Mouse (Mus musculus): ENCODE results near the gene Atp6v1c2.
A peak's percentile ranks its signal among the peaks of the same experiment; 100 is the strongest.

The Atp6v1c2 gene

DNA sequence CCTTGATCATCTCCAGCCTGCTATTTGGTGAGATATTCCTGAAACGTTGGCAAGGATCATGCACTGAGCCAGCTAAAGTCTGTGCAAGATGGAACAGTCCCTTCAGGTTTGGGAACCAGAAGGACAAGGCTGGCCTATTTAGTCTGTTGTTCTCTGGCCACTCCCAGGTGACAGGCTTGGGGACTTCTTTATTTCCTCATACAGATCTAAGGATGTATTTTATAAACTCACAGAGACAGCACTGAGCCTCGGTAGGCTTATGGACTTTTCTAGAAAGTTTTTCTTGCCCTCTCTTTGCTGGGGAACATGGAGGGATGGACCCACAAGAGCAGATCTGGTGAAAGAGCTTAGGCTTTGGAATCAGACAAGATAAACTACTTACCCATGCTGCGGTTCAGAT lies at the start of gene Atp6v1c2:
TSS of gene Atp6v1c2 (minus strand) at position 101 of the 400 bp plus-strand sequence.
- no peak for DNase-seq

DNA sequence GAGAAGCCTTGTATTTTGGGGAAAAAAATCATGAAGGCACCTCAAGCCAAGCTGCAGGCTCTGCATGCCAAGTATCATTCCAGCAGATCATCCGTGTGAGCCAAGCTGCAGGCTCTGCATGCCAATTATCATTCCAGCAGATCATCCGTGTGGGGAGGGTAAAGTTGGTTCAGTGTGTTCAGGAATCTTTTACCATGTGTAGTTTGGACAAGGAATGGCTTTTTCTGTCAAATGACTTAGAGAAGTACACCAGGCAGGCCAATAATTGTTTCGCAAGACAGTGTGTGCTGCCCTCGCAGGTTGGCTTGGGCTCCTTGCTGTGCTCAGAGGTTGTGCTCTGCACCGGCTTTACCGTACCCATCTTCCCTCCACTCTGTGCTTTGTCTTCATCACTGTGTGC lies 47.4 kb upstream of the Atp6v1c2 start:
- DNase-seq: no peak

DNA sequence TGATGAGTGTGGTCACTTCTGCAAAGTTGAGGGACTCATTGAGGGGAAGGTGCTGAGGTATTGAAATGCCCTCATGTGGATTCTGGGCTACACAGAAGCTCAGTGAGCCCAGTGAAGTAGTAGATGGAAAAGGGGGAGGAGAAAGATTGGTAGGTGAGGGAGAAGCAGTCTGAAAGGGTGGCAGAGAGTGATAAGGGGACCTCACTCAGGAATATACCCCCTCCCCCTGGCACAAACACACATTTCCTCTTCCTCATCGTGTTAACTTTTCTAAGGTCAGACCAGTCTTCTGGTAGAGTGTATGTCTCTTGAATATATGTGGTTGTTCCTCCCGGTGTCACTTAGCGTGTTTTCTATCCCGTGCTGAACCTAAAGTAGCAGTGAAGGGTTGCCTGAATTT lies 46.1 kb upstream of the Atp6v1c2 start:
- no peak for DNase-seq

DNA sequence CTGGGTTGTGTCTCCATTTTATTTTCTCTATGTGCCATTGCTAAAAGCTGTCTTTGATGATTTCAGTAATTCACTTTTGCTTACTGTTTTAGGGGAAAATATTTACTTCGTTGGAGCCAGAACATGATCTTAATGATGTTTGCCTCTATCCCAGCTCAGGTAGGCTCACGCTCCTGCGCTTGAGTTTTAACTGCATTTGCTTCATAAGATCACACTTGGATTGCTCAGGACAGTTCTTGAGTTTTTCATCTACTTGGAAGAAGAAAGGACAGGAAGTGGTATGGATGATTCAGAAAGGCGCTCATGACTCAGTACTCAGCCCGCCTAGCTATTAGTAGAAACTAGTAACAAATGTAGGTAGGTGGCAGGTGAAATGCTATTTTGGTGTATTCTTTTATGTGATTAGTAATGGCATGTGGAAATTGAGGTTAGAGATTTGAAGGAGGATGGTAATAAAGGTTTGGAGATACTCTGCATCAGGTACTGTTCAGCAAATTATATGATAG lies 44.4 kb upstream of the Atp6v1c2 start:
- DNase-seq: no peak

DNA sequence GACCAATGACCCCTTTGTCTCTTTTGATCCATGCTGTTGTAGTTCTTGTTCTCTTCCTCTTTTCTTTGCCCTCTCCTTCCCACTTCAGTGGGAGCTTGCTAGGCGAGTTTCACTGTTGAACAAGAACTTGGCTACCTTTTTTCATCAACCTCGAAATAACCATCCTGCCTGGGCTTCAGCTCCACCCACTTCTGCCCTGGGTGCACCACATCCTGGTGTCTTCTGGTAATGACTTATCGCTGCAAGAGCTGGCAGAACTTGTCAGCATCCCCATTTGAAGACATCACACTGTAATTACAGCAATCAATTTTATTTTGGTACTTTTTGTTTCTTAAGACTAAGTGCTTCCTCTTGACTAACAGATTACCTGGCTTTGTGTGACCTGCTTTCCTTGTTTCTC lies 43.5 kb upstream of the Atp6v1c2 start:
- DNase-seq: no peak

DNA sequence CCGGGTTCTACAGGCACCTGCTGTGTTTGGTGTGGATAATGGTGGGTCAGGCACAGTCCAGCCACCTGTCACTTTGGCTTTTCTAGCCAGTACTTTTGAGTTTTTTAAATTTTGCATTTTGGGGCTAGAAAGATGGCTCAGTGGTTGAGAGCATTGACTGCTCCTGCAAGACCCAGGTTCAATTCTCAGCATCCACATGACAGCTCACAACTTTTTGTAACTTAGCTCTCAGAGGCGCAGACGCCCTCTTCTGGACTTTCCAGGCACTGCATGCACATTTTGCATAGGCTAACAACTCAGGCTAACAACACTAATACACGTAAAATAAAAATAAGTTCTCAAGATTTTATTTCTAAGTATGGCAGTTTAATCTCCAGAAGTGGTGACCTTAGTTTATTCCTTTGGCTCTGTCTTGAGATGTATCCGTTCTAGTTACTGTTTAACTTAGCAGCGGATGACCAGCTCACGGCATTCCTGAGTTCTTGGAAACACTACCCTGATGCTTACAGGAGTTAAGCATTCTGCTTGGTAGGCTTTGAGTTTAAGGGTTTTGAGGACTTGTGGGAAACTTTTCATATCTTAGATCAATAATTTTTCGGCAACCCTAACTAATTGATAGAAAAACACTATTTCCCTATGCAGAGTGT lies 42.6 kb upstream of the Atp6v1c2 start:
- DNase-seq: peak; percentile 20

DNA sequence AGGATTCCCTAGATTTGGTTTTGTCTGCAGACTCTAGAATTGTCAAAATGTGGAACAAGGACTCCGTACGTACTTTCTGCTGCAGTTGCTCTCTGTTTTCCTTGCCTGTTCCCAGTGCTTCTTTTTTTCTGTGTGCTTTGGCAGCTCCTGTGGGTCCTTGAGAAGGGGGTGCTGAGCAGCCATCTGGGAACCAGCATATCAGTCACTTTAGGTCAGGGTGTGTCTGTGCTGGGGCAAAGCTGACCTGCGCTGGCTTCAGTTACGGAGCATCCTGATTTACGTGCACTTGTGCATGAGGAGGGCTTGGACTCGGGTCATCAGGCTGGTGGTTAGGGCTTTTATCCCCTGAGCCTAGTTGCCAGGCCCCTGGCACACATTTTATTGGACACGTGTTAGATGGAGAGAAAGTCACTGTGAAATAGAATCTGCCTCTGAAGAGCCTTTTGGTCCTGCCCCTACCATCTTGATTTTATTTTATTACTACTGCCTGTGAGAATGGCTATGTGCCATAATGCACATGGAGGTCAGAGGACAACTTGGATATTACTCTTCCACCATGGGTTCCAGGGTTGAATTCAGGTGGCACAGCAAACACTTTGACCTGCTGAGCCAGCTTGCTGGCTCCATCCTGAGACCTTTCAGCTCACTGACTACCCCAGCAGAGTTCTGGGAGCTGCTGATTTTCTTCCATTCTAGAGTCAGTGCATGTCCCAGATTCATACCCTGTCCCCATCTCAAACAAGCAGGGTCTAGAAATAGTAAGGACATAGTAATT lies 40.6 kb upstream of the Atp6v1c2 start:
- DNase-seq: no peak

DNA sequence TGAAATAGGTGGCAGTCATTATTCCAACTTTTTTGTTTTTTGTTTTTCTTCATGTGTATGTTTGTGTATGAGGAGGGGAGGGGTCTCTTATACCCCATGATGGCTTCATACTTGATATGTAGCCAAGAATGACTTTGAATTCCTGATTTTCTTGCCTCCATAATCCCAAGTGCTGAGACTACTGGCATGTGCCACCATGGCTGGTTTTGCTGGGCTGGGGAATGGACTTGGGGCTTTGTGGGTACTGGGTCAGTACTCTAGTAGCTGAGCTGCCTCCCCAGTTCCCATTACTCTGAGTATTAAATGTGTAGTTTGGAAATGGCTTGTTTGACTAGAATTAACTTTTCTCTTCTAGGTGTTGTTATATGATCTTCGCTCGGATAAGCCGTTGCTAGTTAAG lies 40.0 kb upstream of the Atp6v1c2 start:
- no peak for DNase-seq

DNA sequence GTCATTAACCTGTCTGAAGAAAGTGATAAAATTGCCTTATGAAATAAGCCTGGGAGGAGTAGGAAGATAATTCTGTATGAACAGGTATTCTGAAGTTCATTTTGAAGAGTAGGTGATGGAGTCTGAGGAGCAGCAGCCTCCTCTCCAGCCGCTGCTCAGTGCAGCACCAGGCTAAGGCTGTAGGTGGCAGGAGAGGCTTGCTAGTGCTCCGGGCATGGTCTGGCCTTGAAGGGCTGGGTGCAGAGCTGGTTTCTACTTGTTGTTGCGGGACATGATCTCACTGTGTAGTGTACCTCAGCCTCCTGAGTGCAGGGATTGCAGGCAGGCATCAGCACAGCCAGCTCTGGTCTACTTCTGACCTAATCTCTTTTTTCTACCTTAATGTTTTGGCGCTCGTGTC lies 37.8 kb upstream of the Atp6v1c2 start:
- peak; percentile 57 for DNase-seq

DNA sequence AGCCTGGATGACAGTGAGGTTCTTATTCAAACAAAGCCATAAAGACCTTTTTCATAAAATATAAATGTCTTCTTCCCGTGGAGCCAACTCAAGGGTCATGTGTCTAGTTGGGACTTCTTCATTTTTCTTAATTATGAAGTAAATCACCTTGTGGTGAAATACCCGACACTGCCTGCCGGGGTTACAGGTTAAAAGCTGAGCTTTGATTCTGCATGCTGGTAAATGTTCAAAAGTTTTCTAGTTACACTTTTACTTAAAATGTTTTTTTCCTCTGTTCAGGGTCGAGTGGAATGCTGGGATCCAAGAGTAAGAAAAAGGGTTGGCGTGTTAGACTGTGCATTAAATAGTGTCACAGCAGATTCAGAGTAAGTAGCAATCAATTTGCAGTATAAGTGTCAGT lies 33.2 kb upstream of the Atp6v1c2 start:
- no peak for DNase-seq

DNA sequence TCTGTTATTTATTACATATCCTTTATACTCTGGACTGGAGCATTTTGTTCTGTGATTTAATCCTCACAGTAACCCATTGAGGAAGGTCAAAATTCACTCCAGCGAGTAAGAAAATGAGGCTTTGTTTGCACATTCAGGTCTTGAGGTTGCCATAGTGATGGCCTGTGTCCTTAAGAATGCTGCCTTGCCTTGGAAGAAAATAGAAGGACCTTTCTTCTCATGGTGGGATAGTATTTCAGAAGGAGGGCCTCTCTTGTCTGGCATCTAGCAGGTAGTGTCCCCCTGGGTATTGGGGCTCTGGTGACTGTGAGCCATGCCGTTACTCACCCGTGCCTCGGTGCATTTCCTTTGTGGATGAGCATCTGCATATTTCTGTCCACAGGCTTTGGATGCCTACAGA lies 31.5 kb upstream of the Atp6v1c2 start:
- DNase-seq: no peak

DNA sequence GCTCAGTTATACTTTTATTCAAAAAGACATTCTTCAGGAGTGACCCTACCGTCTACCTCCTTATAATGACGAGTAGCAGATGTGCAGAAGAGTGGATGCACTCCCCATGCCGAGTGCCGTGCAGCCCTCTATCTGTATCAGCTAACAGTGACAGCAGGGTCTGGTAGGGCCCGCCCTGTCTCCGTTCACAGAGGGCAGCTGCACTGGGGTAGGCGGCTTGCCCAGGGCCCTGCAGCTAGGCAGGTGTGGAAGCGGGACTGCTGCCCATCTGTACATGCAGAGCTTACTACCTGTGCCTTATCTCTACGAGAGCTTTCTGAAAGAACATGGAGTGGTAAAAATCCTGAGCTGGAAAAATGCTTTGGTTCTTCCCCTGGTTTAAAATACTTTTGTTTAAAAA lies 30.9 kb upstream of the Atp6v1c2 start:
- no peak for DNase-seq

DNA sequence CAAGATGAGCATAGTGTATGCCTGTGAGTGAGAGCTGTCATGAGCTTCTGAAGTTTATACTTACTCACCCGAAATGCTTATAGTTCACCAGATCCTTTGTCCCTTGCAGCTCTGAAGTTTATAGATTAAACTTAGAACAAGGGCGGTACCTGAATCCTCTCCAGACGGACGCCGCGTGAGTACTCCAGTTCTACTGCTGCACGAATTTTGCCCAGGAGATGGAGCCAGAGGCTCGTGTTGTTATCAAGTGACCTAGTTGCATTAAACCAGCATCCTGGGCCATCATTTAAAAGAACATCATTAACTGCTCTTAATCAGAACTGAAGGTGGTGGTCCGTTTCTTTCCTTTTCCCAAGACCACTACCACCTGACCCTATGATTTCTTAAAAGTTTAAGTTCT lies 29.8 kb upstream of the Atp6v1c2 start:
- DNase-seq: peak; percentile 32

DNA sequence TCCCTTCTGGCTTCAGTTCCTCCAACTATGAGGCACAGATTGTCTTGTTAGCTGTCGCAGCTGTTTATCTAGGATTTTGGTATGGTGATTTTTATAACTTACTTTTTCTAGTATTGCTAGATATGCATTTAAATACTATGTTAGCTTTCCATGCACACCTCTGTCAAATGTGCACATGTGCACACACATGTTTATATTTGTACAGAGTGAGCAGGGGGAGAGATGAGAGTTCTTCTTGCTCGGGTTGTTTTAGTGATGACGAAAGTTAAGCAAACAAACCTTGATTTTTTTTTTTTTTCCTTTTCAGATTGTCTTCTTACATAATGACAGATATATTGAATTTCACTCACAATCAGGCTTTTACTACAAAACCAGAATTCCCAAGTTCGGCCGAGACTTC lies 28.6 kb upstream of the Atp6v1c2 start:
- no peak for DNase-seq

DNA sequence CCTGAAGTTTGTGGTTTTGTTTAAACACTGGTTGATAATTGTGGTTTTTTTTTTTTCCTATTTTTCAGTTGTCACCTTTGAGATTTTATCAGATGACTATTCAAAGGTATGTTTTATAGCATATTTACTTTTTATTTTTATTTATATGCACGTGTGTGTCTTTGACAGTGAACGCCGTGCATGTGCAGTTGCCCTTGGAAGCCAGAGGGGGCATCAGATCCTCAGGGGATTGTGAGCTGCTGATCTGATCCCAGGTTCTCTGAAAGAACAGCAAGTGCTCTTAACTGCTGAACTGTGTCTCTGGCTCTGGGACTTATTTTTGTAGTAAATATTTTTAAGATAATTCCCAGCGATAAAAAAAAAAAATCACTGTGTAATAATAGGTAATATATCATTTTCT lies 27.7 kb upstream of the Atp6v1c2 start:
- peak; percentile 8 for DNase-seq

DNA sequence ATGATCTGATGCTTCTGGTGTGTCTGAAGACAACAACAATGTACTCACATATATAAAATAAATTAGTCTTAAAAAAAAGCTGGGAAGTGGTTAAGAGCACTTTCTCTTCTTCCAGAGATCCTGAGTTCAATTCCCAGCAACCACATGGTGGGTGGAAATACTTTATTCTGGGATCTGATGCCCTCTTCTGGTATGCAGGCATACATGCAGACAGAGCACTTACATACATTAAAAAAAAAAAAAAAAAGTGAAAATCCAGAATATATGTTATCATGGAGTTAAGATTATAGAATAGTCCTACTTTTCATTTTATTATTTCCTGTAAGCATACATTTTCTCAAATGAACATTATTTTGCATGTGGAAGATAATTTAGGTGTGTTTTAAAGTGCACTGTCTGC lies 20.9 kb upstream of the Atp6v1c2 start:
- no peak for DNase-seq

DNA sequence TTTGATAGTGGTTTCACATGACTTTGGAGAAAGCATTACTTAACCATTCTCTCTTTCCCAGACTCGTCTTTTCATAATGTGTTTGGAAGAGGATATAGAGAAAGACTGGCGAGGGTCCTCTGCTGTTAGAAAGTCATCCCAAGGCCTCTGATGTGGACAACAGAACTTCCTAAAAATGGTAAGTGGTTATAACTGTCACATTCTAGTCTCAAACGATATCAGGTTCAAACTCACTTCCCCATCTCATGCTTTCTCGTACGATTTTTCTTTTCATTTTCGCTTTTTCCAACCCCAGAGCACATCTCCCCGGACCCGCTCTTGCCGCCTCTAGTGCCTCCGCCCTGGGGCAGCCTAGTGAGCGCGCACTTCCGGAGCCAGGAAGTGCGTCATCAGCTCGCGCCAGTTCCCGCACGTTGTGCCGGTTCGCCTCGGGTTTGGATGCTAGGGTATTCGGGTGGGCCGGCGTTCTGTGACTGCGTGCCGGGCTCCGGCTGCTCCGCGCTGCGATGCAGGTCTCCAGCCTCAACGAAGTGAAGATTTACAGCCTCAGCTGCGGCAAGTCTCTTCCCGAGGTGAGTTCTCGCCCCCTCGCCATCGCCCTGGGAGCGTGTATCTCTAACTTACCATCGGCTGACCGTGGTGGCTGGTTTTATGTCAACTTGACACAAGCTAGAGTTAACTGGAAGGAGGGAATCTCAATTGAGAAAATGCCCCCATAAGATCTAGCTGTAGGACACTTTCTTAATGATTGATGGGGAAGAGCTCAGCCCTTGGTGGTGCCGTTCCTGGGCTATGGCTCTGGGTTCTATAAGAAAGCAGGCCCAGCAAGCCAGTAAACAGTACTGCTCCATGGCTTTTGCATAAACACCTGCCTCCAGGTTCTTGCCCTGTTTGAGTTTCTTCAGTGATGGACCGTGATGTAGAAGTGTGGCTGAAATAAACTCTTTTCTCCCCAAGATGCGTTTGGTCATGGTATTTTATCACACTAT lies 19.2 kb upstream of the Atp6v1c2 start, which contains the start of gene Nol10:
TSS of gene Nol10 (plus strand) at position 411 of the 989 bp plus-strand sequence.
- DNase-seq: peak; percentile 91

DNA sequence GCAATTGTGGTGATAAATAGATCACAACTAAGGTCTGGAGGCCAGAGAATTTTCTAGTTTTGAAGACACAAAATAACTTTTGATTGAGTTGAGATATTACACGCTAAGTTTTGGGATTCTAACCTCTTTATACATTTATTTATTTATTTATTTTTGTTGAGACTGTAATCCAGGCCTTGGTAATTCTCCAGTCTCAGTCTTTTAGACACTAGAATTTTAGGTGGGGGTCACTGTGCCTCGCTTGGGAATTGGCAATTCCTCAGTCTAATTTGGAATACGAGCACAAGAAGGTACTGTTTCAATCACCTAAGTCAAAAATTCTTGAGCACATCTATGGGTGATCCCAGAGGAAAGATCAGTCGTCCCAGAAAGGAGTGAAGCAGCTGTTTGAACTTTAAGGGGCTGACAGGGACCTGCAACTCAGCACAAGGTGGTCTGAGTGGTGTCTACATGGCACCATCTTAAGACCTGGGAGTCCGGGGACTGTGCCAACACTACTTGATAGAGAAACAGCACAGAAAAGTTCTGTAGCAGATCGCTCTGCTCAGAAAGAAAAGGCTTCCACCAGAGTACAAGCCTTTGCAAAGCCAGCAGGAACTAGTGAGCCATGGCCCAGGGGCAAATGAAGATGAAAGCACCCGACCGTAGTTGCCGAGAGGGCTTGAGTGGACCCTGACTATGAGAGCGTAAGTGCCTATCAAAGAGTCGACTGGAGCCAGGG lies 18.3 kb upstream of the Atp6v1c2 start:
- DNase-seq: peak; percentile 13

DNA sequence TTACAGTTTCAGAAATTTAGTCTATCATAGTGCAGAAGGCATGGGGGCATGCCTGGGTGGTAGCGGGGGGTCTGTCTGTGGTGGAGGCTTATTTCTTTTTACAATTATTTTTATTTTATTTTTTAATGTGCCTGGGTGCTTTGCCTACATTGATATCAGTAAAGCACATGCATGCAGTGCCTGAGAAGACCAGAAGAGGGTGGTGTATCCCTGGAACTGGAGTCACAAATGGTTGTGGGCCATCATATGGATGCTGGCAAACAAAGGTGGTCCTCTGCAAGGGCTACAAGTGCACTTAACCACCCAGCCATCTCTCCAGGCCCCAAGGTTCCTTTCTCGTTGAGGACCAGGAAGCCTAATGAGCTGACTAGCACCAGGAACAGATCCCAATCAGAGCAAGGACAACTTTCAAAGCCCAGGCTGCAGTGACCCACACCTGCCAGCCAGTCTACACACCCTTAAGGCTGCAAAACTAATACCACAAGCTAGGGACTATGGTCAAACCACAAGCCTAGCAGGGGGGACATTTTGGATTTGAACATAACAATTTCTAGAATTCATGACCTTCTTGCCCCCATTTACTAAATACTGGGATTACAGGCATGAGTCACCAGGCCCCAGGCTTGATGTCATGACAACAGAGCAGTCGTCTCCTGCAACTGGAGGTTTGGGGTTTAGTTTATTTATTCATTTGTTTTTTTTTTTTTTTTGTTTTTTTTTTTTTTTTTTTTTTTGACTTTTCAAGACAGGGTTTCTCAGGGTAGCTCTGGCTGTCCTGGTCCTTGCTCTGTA lies 10.2 kb upstream of the Atp6v1c2 start:
- no peak for DNase-seq

DNA sequence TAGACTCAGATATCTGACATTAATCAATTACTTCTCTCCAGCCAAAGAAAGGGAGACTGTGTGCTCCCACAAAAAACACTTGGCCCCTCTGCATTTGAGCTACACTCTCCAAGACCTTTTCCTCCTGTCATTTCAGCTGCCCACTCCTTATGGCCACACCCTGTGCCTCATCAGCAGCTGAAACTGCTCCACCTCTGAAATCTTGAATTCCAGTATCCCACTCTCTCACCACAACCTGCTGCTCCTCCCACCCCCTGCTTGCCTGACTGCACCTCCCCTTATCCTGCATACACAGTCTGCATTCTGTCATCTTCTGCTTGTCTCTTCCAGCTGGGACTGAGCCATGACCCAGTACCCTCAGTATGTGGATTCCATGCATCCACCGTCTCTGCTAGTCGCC lies 9.2 kb upstream of the Atp6v1c2 start:
- DNase-seq: no peak

DNA sequence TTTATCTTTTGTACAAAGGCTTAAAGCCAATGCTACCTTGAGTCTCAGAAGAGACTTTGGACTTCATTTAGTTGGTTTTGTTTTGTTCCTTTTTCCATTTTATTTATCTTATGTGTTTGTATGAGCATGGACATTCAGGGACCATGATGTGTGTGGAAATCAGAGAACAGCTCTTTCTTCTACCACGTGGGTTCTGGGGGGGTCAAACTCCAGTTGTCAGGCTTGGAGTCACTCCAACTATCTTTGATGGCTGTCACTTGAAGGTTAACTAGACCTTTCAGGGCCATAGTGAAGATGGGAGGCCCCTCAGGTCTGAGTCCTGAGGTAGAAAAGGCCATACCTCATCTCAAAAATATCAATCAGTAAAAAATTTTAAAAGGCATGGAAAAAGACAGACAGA lies 4.3 kb upstream of the Atp6v1c2 start:
- DNase-seq: no peak

Measured in right cerebral cortex, postnatal 4 days (tissue).